Mouse (Mus musculus): ENCODE data around the gene Usp34.

- TF ChIP-seq CTCF (conservative IDR thresholded peaks at IDR 0.05 in 1 of 2, IDR thresholded peaks at IDR 0.05 in 1 of 2; ENCODE audit: low read depth in 2 of 2, low read length in 2 of 2) (no peak), ELF1 (IDR thresholded peaks at IDR 0.05; ENCODE audit: low read depth, low read length) (no peak), EP300 (IDR thresholded peaks at IDR 0.05; ENCODE audit: low read length) (no peak), KAT2A (IDR thresholded peaks at IDR 0.05; ENCODE audit: insufficient replicate concordance, low read length) (no peak), MAX (IDR thresholded peaks at IDR 0.05; ENCODE audit: low read length) (no peak), POLR2A (IDR thresholded peaks at IDR 0.05; ENCODE audit: low read depth, low read length) (no peak)
Measured at GRCm38 (mm10) chr11:23284469-23284868, 22.2 kb upstream of the Usp34 start.
